Mouse (Mus musculus): ENCODE data around the gene Sema4d.

The Sema4d gene

DNA sequence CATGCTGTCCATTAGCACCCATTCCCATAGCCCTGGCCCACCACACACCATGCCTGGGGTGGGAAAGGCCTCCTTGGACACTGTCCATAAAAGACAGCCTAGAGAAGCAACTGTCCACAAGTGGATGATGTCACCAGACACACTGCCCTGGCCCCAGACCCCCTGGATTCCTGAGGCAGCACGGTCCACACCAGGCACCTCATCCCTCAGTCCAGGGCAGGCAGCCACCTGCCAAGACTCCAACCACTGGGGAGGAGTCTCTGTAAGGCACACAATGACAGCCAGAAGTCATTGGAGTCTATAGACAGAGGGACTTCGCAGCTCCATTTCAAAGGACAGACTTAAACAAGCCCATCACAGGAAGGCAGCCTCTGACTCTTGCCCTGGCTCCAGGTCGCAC, 1.9 kb downstream of the Sema4d start:
- Histone ChIP-seq H3K36me3 (ENCODE audit: insufficient read depth, low read length) (no peaks in the 10 kb centered on the region), H3K27me3 (ENCODE audit: insufficient read depth, low read length) (peaks cover 29% of the 10 kb centered on the region), H3K4me3 (replicated peaks; ENCODE audit: low read length) (peak overlapping the region; percentile 97; the same call in 1 of the 2 replicates), H3K9me3 (ENCODE audit: low read length) (no peaks in the 10 kb centered on the region), H3K4me1 (replicated peaks; ENCODE audit: low read depth, low read length) (peaks cover 37% of the 10 kb centered on the region)
- TF ChIP-seq CTCF (conservative IDR thresholded peaks at IDR 0.05; ENCODE audit: low read length) (no peak), POU5F1 (IDR thresholded peaks at IDR 0.05; ENCODE audit: borderline replicate concordance, low read length) (no peak), NANOG (IDR thresholded peaks at IDR 0.05; ENCODE audit: borderline replicate concordance, low read length) (no peak)

DNA sequence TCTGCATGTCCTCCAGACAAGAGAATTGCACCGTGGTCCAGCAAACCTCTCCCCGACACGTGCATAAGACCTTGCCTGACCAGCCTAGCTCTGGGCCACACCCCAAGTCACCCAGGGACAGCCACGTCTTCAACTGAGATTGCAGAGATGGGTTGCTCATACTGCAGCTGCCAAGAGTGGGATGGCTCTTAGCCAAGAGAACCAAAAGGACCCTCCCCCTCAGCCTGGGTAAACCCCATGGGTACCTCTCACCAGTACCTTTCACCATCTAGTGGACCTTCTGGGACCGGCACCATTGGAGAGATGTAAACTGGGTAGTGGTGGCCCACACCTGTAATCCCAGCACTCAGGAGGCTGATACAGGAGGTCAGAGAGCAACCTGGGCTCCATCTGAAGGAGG, 2.8 kb downstream of the Sema4d start:
- Histone ChIP-seq H3K36me3 (ENCODE audit: insufficient read depth, low read length) (no peaks in the 10 kb centered on the region), H3K9me3 (ENCODE audit: low read length) (no peaks in the 10 kb centered on the region), H3K4me1 (replicated peaks; ENCODE audit: low read depth, low read length) (peaks cover 37% of the 10 kb centered on the region), H3K4me3 (replicated peaks; ENCODE audit: low read length) (no peak overlapping the region), H3K27me3 (ENCODE audit: insufficient read depth, low read length) (peaks cover 27% of the 10 kb centered on the region)
- TF ChIP-seq NANOG (IDR thresholded peaks at IDR 0.05; ENCODE audit: borderline replicate concordance, low read length) (no peak), POU5F1 (IDR thresholded peaks at IDR 0.05; ENCODE audit: borderline replicate concordance, low read length) (no peak), CTCF (conservative IDR thresholded peaks at IDR 0.05; ENCODE audit: low read length) (no peak)

DNA sequence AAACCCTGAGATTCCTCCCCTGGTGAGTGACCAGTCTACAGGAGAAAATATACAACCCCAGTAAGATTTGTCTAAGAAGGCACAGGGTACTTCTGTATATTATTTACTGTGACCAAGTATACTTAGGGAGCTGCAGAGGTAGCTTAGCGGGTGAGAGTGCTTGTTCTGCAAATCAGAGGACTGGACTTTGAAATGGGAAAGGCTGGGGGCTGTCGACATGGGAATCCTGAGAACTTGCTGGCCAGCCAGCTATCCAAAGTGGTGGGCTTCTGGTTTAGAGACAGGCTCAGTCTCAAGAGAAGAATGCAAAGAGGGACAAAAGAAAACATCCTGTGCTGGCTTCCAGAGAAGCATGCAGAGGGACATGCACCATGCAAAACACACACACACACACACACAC, 5.7 kb downstream of the Sema4d start:
- Histone ChIP-seq H3K27me3 (ENCODE audit: insufficient read depth, low read length) (peaks cover 21% of the 10 kb centered on the region), H3K4me3 (replicated peaks; ENCODE audit: low read length) (no peak overlapping the region), H3K4me1 (replicated peaks; ENCODE audit: low read depth, low read length) (peaks cover 49% of the 10 kb centered on the region), H3K36me3 (ENCODE audit: insufficient read depth, low read length) (no peaks in the 10 kb centered on the region), H3K9me3 (ENCODE audit: low read length) (no peaks in the 10 kb centered on the region)
- TF ChIP-seq NANOG (IDR thresholded peaks at IDR 0.05; ENCODE audit: borderline replicate concordance, low read length) (no peak), POU5F1 (IDR thresholded peaks at IDR 0.05; ENCODE audit: borderline replicate concordance, low read length) (no peak), CTCF (conservative IDR thresholded peaks at IDR 0.05; ENCODE audit: low read length) (no peak)

DNA sequence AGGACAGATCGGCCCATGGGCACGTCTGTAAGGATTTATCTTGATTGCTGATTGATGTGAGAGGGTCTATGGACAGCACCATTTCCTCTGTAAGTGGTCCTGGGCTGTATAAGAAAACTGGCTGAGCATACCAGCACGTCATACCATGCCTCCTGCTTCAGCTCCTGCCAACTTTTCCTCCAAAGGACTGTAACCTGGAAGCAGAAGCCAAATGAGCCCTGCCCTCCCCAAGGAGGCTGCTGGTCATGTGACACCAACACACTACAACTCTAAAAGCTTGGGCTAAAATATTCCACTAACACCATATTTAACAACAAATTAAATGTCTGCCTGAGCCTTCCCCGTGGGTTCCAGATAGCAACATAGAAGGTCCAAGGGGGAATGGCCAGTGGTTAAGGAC, 6.9 kb downstream of the Sema4d start:
- Histone ChIP-seq H3K9me3 (ENCODE audit: low read length) (no peaks in the 10 kb centered on the region), H3K4me1 (replicated peaks; ENCODE audit: low read depth, low read length) (peaks cover 47% of the 10 kb centered on the region), H3K4me3 (replicated peaks; ENCODE audit: low read length) (no peak overlapping the region), H3K36me3 (ENCODE audit: insufficient read depth, low read length) (no peaks in the 10 kb centered on the region), H3K27me3 (ENCODE audit: insufficient read depth, low read length) (peaks cover 9% of the 10 kb centered on the region)
- no peak for TF ChIP-seq CTCF (conservative IDR thresholded peaks at IDR 0.05; ENCODE audit: low read length)
- no peak for TF ChIP-seq NANOG (IDR thresholded peaks at IDR 0.05; ENCODE audit: borderline replicate concordance, low read length)
- no peak for TF ChIP-seq POU5F1 (IDR thresholded peaks at IDR 0.05; ENCODE audit: borderline replicate concordance, low read length)

DNA sequence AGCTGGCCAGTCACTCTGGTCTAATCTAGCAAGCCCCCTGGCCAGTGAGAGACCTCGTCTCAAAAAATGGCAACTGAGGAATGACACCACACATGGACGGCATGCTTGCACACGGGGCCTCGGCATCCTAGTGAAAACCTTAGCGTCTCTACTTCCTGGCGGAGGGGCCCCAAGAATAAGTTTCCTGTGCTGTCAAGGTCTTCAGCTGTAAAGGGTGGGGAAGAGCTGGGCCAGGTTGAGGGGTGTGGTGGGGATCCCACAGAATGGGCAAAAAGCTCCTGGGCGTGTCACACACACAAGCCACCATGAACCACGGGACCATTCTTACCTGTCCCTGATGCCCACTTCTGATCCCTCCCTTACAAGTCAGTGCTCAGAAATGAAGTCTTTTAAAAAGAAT, 9.1 kb downstream of the Sema4d start:
- Histone ChIP-seq H3K27me3 (ENCODE audit: insufficient read depth, low read length) (no peaks in the 10 kb centered on the region), H3K4me1 (replicated peaks; ENCODE audit: low read depth, low read length) (peaks cover 44% of the 10 kb centered on the region), H3K9me3 (ENCODE audit: low read length) (no peaks in the 10 kb centered on the region), H3K36me3 (ENCODE audit: insufficient read depth, low read length) (no peaks in the 10 kb centered on the region), H3K4me3 (replicated peaks; ENCODE audit: low read length) (no peak overlapping the region)
- TF ChIP-seq CTCF (conservative IDR thresholded peaks at IDR 0.05; ENCODE audit: low read length), result no peak
- TF ChIP-seq NANOG (IDR thresholded peaks at IDR 0.05; ENCODE audit: borderline replicate concordance, low read length), result no peak
- no peak for TF ChIP-seq POU5F1 (IDR thresholded peaks at IDR 0.05; ENCODE audit: borderline replicate concordance, low read length)

DNA sequence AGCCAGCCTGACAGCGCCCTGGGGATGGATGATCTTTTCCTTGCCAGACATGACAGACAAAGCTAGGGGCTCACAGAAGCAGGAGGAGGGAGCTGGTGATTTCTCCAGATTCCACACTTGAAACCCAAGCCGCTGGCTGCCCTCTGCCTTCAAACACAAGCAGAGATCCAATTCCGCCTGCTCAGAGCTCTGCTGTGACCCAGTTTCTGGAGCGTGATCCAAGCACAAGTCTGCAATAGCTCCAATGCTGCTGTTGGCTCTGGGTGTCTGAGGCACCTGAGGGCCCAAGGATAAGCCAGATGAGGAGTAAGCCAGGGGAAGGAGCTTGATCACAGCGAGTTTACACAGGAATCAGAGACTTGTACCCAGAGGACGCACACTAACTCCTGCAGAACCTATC, 9.7 kb downstream of the Sema4d start:
- no peaks in the 10 kb centered on the region for H3K36me3 ChIP-seq (ENCODE audit: insufficient read depth, low read length)
- no peak overlapping the region for H3K4me3 ChIP-seq (replicated peaks; ENCODE audit: low read length)
- H3K9me3 ChIP-seq (ENCODE audit: low read length), result no peaks in the 10 kb centered on the region
- H3K4me1 ChIP-seq (replicated peaks; ENCODE audit: low read depth, low read length), result peaks cover 49% of the 10 kb centered on the region
- TF ChIP-seq CTCF (conservative IDR thresholded peaks at IDR 0.05; ENCODE audit: low read length), result no peak
- TF ChIP-seq NANOG (IDR thresholded peaks at IDR 0.05; ENCODE audit: borderline replicate concordance, low read length), result no peak
- no peaks in the 10 kb centered on the region for H3K27me3 ChIP-seq (ENCODE audit: insufficient read depth, low read length)

DNA sequence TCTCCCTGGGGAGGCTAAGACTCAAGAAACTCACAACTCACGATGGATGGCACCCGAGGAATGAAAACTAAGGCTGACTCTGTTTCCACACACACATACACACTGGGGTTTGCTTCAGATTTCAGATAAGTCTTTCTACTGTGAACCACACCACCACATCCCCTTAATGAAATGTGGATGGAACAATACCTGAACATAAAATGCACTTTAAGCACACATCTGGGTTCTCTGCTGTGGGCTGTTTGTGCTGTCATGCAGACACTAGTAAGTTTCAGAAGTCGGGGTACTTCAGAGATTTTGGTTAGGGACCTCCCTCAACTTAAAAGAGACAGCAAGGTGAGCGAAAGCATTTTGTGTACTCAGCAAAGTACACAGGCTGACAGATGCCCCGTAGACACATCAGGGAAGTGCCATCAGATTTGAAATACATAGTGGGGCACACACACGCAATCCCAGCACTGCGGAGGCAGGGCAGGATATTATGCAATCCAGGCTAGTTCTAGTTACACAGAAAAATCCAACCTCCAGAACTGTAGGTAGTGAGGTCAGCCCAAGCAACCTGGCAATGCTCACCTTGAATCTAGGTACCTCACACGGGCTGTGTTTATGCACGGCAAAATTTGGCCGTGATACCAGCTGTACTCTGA, 12.9 kb downstream of the Sema4d start:
- Histone ChIP-seq H3K27me3 (ENCODE audit: insufficient read depth, low read length) (no peaks in the 10 kb centered on the region), H3K36me3 (ENCODE audit: insufficient read depth, low read length) (peaks cover 8% of the 10 kb centered on the region)
- TF ChIP-seq CTCF (conservative IDR thresholded peaks at IDR 0.05; ENCODE audit: low read length), result no peak

DNA sequence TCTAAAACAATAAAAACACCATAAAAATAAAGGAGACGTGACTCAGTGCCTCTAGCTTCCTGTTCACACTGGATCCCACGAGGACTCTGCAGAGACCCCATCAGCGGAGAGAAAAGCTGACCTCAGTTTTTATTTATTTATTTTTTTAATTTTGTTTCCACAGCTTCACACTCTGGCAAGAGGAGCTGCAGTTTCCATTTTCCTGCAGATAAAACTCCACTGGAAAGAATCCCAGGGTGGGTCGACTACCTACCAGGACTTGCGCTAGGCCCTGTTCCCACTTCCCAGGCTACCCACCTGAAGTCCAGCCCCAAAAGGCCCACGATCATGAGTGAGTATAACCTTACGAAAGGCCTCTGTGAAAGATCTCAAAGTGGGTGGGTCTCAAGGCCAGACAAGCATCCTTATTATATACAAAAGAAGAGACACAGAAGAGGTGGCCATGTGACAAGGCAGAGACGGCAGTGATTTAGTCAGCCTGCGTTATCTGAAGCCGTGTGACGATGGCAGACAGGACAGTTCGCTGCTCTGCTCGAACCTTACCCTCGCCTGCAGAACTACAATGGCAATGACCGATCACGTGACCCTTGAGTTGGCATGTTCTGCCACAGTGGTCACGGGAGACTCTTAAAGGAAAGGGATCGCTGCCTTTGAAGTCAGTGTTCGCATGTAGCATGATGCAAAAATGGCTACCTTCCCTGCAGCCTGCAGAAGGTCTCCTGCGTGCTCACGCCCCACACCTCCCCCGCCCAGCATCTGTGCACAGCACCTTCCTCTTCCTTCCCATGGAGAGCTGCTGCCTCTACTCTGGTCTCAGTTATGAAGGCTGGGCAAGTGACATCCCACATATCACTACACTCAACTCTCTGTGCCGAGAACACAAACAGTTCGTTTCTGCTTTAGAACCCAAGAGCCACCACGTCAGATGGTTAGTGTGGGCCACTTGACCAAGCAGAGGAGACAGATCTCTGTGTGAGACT, 14.3 kb downstream of the Sema4d start:
- H3K9me3 ChIP-seq (ENCODE audit: low read length), result no peaks in the 10 kb centered on the region
- TF ChIP-seq POU5F1 (IDR thresholded peaks at IDR 0.05; ENCODE audit: borderline replicate concordance, low read length) (no peak), NANOG (IDR thresholded peaks at IDR 0.05; ENCODE audit: borderline replicate concordance, low read length) (no peak), CTCF (conservative IDR thresholded peaks at IDR 0.05; ENCODE audit: low read length) (no peak)
- H3K27me3 ChIP-seq (ENCODE audit: insufficient read depth, low read length), result no peaks in the 10 kb centered on the region
- peaks cover 12% of the 10 kb centered on the region for H3K36me3 ChIP-seq (ENCODE audit: insufficient read depth, low read length)
- H3K4me3 ChIP-seq (replicated peaks; ENCODE audit: low read length), result no peak overlapping the region
- peaks cover 68% of the 10 kb centered on the region for H3K4me1 ChIP-seq (replicated peaks; ENCODE audit: low read depth, low read length)

More for the DNA sequence above, 12.9 kb downstream of the Sema4d start:
- Histone ChIP-seq H3K9me3 (ENCODE audit: low read length) (no peaks in the 10 kb centered on the region), H3K4me3 (replicated peaks; ENCODE audit: low read length) (no peak overlapping the region), H3K4me1 (replicated peaks; ENCODE audit: low read depth, low read length) (peaks cover 75% of the 10 kb centered on the region)

Measured in E14TG2a.4 (cell line).